Mouse (Mus musculus) heart, postnatal 10 days (tissue): ENCODE results near the gene Arap1. TPM values are rescaled to one million over a fixed set of nuclear protein-coding genes. Genes with fewer than 3 reads are reported as not detected.
A peak's percentile ranks its signal among the peaks of the same experiment; 100 is the strongest.

ENCODE experiments used
- DNase-seq, 2 experiments: peaks; one replicate each; pipeline ENCODE4 v3.0.0; 2021
- intact Hi-C: fragments of 180-260 bp; cut with DNase I; formaldehyde crosslinking; loops from one replicate; pipeline ENCODE4 v1.15.1; 2025
- total RNA-seq, 2 experiments: library from RNA; stranded (reverse); gene quantifications; 2 replicates each; pipeline ENCODE4 v1.2.3; 2021

Gene Arap1
- total RNA-seq, 2 experiments from 2014 or later: 49.4 to 50.7 TPM

GRCm38 (mm10) chr7:101385331-101385733, 37.5 kb downstream of the Arap1 start:
- intact Hi-C loops: no loop called here
- DNase-seq: peak; percentile 45 to 64

DNA sequence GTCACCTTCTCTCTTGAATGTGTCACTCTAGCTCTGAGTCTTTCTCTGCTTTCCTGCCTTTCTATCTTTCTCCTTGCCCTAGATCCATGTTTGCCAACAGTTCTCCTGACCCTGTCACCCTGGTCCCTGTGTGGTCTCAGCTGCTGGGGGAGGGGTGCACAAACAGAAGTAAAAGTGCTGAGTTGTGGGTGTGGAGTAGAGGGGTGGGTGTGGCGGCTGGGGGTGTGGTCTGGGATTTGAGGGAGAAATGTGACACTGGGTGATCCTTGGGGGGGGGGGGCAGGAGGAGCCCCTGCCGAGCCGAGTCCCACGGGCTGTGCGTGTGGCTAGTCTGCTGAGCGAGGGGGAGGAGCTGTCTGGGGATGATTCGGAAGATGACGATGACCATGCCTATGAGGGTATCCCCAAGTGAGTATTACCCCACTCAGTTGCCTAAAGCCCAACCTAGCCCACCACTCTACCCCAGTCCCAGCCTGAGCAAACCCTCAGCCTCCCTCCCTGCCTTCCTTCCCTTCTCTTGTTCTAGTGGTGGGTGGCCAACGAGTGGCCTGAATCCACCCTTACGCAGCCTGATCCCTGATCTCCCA, 38.1 kb downstream of the Arap1 start:
- no peak for DNase-seq
- intact Hi-C loops: no loop called here

DNA sequence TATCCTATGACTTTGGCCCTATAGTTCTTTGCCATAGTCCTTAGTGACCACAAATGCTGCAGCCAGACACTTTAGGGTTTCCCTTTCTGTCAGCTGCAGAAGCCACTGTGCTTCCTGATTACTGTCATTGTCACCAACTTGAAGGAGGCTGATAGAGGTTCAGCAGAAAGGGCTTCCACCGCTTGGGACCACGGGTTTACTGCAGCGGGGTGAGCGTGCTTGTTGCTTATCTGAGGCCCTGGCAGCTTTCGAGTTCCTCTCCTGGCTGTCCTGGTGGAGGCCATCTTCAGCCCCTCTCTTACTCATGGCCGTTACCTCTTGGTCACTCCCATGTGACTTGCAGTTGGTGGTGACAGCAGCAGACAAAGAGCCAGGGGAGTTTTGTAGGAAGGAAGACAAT, 41.4 kb downstream of the Arap1 start:
- DNase-seq: no peak
- intact Hi-C loops: no loop called here

GRCm38 (mm10) chr7:101391909-101392479, 44.1 kb downstream of the Arap1 start:
- intact Hi-C loops: no loop called here
- DNase-seq: no peak

GRCm38 (mm10) chr7:101393015-101393414, 45.1 kb downstream of the Arap1 start:
- DNase-seq: peak; percentile 54 to 67
- intact Hi-C loops: no loop called here

- peak; percentile 83 to 86 for DNase-seq
- intact Hi-C loops: no loop called here
Observed at GRCm38 (mm10) chr7:101393694-101394504, 46.0 kb downstream of the Arap1 start.

DNA sequence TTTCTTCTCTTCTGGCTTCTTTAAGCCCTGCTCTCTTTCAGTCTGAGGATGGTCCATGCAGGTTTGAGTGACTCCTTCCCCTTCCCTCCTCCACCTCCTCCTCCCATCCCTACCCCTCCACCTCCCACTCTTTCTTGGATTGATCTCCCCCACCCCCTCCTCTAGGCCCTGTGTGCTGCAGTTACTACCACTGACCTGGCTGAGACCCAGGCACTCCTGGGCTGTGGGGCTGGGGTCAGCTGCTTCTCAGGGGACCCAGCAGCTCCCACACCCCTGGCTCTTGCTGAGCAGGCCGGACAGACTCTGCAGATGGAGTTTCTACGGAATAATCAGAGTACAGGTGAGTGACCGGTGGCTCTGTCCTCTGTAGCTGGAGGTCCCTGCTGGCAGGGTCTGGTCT, 46.7 kb downstream of the Arap1 start:
- intact Hi-C loops: no loop called here
- DNase-seq: no peak

GRCm38 (mm10) chr7:101395471-101395870, 47.6 kb downstream of the Arap1 start:
- intact Hi-C loops: no loop called here
- DNase-seq: peak; percentile 59 to 67

GRCm38 (mm10) chr7:101397175-101397574, 49.3 kb downstream of the Arap1 start:
- intact Hi-C loops: no loop called here
- DNase-seq: no peak

DNA sequence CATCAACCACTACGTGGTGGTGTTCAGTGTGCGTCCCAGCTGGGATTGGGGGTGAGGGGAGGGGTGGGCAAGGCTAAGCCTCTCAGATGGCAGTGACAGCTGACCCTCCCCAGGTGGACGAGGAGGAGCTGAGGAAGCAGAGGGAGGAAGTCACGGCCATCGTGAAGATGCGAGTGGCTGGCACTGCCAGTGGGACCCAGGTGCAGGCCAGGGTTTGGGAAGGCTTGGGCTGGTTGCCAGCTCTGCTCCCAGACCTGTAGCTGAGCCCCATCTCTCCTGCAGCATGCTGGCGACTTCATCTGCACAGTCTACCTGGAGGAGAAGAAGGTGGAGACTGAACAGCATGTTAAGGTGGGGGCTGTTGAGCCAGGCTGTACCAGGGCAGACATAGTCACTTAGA, 53.6 kb downstream of the Arap1 start:
- DNase-seq: no peak
- intact Hi-C loops: no loop called here

GRCm38 (mm10) chr7:101403831-101404230, 56.0 kb downstream of the Arap1 start:
- no peak for DNase-seq
- intact Hi-C loops: no loop called here

GRCm38 (mm10) chr7:101410267-101410936, 62.5 kb downstream of the Arap1 start, which contains the start of gene Gm45837:
Gene Gm45837 (plus strand): TSS chr7:101410886.
- intact Hi-C loops: loop anchor here (5.0 kb wide), 1 partner anchor 212 kb away; no protein-coding TSS in a partner anchor
- DNase-seq: no peak

GRCm38 (mm10) chr7:101412796-101413195, 64.9 kb downstream of the Arap1 start:
- intact Hi-C loops: loop anchor here (1.0 to 5.0 kb wide), 3 partner anchors 102 to 210 kb away; no protein-coding TSS in a partner anchor
- peak; percentile 83 to 92 for DNase-seq

- DNase-seq: no peak
- intact Hi-C loops: loop anchor here (5.0 kb wide), 1 partner anchor 208 kb away; no protein-coding TSS in a partner anchor
Observed at GRCm38 (mm10) chr7:101414209-101414608, 66.3 kb downstream of the Arap1 start.

GRCm38 (mm10) chr7:101414661-101415511, 67.0 kb downstream of the Arap1 start:
- no peak for DNase-seq

DNA sequence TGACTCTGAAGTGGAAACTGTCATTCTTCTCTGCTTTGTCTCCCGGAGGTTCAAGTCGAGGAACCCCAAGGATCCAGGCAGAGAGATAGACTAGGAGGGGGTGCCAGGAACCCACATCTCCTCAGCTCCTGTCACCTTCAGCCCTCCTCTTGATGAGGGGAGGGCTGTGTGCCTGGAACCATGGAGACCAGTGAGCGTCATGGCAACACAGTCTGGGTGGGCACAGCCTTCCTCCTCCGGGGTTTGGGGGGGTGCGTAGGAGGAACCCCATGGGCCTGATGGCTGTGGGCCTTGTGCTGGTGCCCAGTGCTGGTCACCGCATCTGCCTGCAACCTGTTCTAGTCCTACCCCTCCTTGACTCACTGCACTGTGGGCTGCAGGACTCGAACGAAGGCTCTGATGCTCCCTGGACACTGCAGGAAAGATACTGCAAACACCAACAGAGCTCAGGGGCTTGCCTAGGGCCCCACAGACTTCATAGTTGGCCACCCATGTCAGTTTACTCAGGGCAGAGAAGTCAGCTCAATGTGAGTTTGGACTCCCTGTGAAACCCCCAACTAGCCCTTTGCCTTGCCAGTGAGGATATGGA, 67.7 kb downstream of the Arap1 start:
- intact Hi-C loops: no loop called here
- no peak for DNase-seq

More at GRCm38 (mm10) chr7:101414661-101415511, 67.0 kb downstream of the Arap1 start:
- intact Hi-C loops: loop anchor here (5.0 kb wide), 1 partner anchor 207 kb away; no protein-coding TSS in a partner anchor

DNA sequence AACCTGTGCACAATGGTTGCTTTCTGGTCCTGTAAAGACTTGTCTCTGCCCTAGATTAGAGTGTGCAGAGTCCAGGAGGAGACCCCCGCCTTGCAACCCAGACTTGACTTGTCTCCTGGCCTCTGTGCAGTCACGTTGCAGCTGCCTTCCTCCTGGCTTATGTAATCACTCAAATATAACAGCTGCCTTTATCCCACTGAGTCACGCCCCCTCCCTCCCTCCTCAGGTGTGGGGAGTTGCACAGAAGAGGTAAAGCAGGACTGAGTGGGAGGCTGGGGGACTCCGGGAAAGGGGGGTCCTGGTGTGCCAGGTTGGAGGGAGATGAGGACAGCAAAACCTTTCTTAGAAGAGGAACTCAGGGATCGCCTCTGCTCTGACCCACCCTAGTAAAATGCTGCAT, 68.5 kb downstream of the Arap1 start:
- DNase-seq: no peak
- intact Hi-C loops: no loop called here

DNA sequence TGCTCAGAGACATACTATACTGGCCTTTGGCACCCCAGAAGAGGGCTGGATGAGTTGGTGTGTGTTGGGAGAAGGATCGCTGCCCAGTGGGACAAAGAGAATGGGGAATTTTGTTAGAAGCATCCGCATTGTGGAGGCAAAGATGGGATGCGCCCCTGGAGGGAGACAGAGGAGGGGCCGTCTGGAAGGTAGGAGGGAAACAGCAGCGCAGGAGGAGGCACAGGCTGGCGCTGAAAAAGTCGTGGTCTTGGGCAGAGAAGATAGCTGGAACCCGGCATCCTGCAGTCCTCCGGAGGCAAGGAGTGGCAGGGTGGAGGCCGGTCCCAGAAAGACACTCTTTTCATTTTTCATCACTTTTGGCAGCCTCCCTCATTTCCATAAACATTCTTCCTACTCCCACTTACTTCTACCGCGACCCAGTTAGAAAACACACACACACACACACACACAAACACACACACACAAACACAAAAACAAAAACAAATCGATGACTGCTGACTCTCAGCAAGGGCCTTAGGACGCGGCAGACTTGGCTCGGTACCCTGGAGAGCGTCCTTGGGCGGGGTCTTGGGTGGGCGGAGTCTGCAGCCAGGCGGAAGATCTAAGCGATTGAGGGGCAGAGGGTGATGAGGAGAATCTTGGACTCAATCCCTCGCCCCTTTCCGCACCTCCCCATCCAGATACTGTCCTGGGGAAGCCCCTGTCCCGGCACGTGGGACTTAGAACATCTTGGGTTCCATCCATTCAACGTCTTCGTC, 71.3 kb downstream of the Arap1 start:
- intact Hi-C loops: no loop called here

DNA sequence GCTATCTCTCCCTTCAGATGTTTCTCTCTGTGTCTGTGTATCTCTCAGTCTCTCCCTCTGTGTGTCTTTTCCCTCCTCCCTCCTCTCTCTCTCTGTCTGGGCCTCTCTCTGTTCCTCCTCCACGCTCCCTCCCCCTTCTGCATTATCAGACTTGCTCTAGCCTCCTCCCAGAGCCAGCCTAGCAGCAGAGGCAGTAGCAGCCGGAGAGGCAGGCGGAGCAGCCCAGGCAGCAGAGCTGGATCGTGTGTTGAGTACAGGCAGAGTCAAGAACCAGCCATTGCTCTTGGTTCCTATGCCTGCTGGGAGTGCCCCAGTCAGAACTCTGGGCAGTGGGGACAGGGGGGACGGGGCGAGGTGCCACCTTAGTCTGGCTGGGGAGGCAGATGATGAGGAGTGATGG, 73.7 kb downstream of the Arap1 start, which contains the start of gene Pde2a:
Pde2a (plus strand) TSS at position 163 of the 400 bp plus-strand sequence.
- intact Hi-C loops: no loop called here
- DNase-seq: no peak

More for the DNA sequence above, 71.3 kb downstream of the Arap1 start:
- DNase-seq: no peak
